Mouse (Mus musculus) cortical plate, adult 2 months (tissue): Measurements from ENCODE around the gene Vmn1r104.
"Not testable (repeated sequence)": the region's sequence is repeated elsewhere in the genome, so short reads cannot be mapped to it uniquely, and the experiment has no call there.

Source experiments
- CTCF ChIP-seq: fragments of 200-500 bp; IDR thresholded peaks from 2 replicates; pipeline ENCODE4 v1.5.1; 2011; ENCODE audit warnings: mild to moderate bottlenecking, control low read depth, low read length; ENCODE audit not compliant: insufficient read depth; ENCODE audit errors: extremely low read depth
- POLR2A ChIP-seq: fragments of 200-500 bp; IDR thresholded peaks from 2 replicates; pipeline ENCODE4 v1.6.1; 2011; ENCODE audit warnings: mild to moderate bottlenecking, low read length, control low read depth; ENCODE audit not compliant: insufficient read depth; ENCODE audit errors: extremely low read depth

GRCm38 (mm10) chr7:20545657-20546056 lies 12.0 kb downstream of the Vmn1r104 start, which contains the start of gene Gm5726:
- not testable (repeated sequence) for TF ChIP-seq CTCF, POLR2A
